Mouse (Mus musculus) neural tube, embryonic 13.5 days (tissue): ENCODE measurements at regions not wholly inside any gene's neighbourhood (a gene's known extent, or its start where the extent isn't known, plus 50 kb on each side); places are given as distances from the start of the nearest gene placed in this dataset.

ENCODE experiments used
- ATAC-seq: fragments of 200-750 bp; cut with Nextera tagmentation; 2 replicates; pipeline ENCODE4 v1.8.0; 2017; ENCODE audit warnings: low read depth, mild to moderate bottlenecking, moderate TSS enrichment, moderate library complexity
- H3K27ac ChIP-seq: fragments of 300-500 bp; sonication (generic); replicated peaks from 2 replicates; pipeline ENCODE4 v1.5.1; 2015; ENCODE audit warnings: moderate library complexity, mild to moderate bottlenecking, inconsistent platforms
- H3K27me3 ChIP-seq: fragments of 300-500 bp; sonication (generic); 2 replicates; pipeline ENCODE4 v1.6.1; 2015; ENCODE audit warnings: mild to moderate bottlenecking, inconsistent platforms
- H3K36me3 ChIP-seq: fragments of 300-500 bp; sonication (generic); 2 replicates; pipeline ENCODE4 v1.6.1; 2015; ENCODE audit warnings: mild to moderate bottlenecking, inconsistent platforms
- H3K4me1 ChIP-seq: fragments of 300-500 bp; sonication (generic); replicated peaks from 2 replicates; pipeline ENCODE4 v1.6.1; 2015; ENCODE audit warnings: inconsistent platforms
- H3K4me2 ChIP-seq: fragments of 300-500 bp; sonication (generic); 2 replicates; pipeline ENCODE4 v1.6.1; 2015; ENCODE audit warnings: inconsistent platforms, mild to moderate bottlenecking, moderate library complexity
- H3K4me3 ChIP-seq: fragments of 300-500 bp; sonication (generic); 2 replicates; pipeline ENCODE4 v1.5.1; 2015; ENCODE audit warnings: mild to moderate bottlenecking, inconsistent platforms
- H3K9ac ChIP-seq: fragments of 300-500 bp; sonication (generic); 2 replicates; pipeline ENCODE4 v1.6.1; 2015; ENCODE audit warnings: moderate library complexity, mild to moderate bottlenecking, inconsistent platforms
- H3K9me3 ChIP-seq: fragments of 300-500 bp; sonication (generic); 2 replicates; pipeline ENCODE4 v1.6.1; 2016; ENCODE audit warnings: inconsistent platforms
- WGBS: fragments of 180-500 bp; shearing (Covaris S2); methylation state at CpG from one replicate; pipeline ENCODE4 v1.1.7; 2015; 5-methylcytosine and 5-hydroxymethylcytosine counted together

DNA sequence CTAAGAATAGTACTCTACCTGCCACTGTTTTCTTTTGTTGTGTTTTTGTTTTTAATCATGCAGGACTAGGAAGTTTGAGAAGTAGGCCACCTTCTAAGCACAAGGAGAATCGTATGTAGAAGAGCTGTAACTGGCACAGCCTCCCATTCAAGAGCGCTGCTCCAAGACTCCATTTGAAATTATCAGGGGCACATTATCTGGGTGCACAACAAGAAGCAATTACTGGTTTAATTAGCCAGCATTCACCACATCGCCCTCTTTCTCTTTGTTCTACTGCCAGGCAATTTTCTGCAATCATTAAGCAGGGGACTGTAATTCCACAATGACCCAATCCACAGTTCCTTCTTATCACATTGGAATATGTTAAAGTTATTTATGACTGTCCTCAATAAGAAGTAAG is 1220.8 kb upstream of the Pabpc4l start:
- ATAC-seq = peak; percentile 84
- 23% methylated on average over 3 of the region's 3 CpGs for WGBS
- H3K4me2 ChIP-seq = no peak overlapping the region

GRCm38 (mm10) chr3:47662484-47662883 is 1214.5 kb upstream of the Pabpc4l start:
- H3K4me2 ChIP-seq = no peak overlapping the region
- H3K36me3 ChIP-seq = no peaks in the 10 kb centered on the region
- 58% methylated on average over 1 of the region's 1 CpGs for WGBS
- H3K27ac ChIP-seq = no peak overlapping the region
- no peaks in the 10 kb centered on the region for H3K27me3 ChIP-seq
- no peak overlapping the region for H3K4me3 ChIP-seq
- H3K4me1 ChIP-seq = 0 out of 2 replicates have a peak, but pooled peaks cover 3% of the 10 kb centered on the region
- ATAC-seq = no peak
- H3K9me3 ChIP-seq = no peaks in the 10 kb centered on the region
- no peak overlapping the region for H3K9ac ChIP-seq

More for the DNA sequence above, 1220.8 kb upstream of the Pabpc4l start:
- H3K4me1 ChIP-seq = no peaks in the 10 kb centered on the region
- no peaks in the 10 kb centered on the region for H3K9me3 ChIP-seq
- H3K27me3 ChIP-seq = no peaks in the 10 kb centered on the region
- H3K36me3 ChIP-seq = no peaks in the 10 kb centered on the region
- no peak overlapping the region for H3K9ac ChIP-seq
- no peak overlapping the region for H3K4me3 ChIP-seq
- peak overlapping the region; percentile 29; the same call in 1 of the 2 replicates for H3K27ac ChIP-seq

DNA sequence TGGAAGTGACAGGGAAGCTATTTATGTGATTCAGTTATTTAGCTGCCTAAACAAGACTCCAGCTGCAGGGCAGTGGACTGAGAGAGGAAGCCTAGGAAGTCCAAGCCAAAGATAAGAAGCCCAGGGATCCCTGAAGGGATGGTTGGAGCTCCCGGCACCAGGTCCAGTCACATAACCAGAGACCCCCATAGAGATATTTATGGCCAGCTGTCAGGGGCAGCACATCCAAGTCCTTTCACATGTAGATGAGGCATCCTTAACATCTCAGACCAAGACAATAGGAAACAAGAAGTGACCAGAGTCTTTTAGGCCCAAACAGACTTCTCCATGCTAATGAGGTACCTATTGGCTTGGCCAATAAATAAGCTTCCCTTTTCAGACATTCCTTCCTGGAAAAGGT is 1212.5 kb upstream of the Pabpc4l start:
- H3K27me3 ChIP-seq = no peaks in the 10 kb centered on the region
- ATAC-seq = no peak
- 4% methylated on average over 1 of the region's 1 CpGs for WGBS

More for the DNA sequence above, 1212.5 kb upstream of the Pabpc4l start:
- H3K9ac ChIP-seq = no peak overlapping the region
- H3K27ac ChIP-seq = no peak overlapping the region
- H3K4me3 ChIP-seq = no peak overlapping the region
- H3K4me2 ChIP-seq = no peak overlapping the region
- no peaks in the 10 kb centered on the region for H3K36me3 ChIP-seq
- H3K4me1 ChIP-seq = 0 out of 2 replicates have a peak, but pooled peaks cover 3% of the 10 kb centered on the region
- no peaks in the 10 kb centered on the region for H3K9me3 ChIP-seq
